Mouse (Mus musculus): ENCODE measurements around the gene 2210016L21Rik.
A peak's percentile ranks its signal among the peaks of the same experiment; 100 is the strongest.

2210016L21Rik gene

DNA sequence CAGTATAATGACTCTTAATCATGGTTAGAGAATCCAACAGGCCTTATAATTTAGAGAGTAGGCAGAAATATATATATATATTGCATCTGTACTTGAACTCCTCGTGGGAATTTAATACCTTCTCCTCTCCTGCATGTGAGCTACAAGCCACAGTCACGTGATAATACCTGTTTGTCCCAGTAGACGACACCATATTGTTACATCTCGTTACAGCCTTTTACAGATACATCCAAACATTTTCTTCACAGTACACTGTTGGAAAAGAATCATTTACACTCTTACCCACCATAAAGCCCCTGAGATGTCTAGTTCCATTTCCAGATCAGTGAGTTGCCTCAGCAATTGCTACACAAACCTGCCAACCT lies 790 bp downstream of the 2210016L21Rik start:
- no peak for DNase-seq (ENCODE audit: low read depth, low spot score)

DNA sequence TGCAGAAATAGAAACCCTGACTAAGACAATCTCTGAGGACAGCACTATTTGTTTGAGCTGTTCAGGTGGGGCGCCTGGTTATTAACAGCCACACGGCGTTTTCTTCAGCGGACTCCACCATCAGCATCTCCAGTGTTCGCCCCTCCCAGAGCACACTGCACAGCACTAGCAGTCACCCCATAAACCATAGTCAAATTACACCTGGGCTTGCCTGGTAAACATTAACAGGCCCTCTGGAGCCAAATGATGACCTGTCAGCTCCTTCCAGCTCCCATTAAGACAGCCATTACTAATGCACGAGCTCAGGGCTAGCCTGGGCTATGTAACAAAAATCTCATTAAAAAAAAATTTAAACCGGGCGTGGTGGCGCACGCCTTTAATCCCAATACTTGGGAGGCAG lies 3.1 kb downstream of the 2210016L21Rik start:
- DNase-seq (ENCODE audit: low read depth, low spot score): no peak

GRCm38 (mm10) chr5:114948891-114949290 lies 6.9 kb downstream of the 2210016L21Rik start:
- DNase-seq (ENCODE audit: low read depth, low spot score): no peak

DNA sequence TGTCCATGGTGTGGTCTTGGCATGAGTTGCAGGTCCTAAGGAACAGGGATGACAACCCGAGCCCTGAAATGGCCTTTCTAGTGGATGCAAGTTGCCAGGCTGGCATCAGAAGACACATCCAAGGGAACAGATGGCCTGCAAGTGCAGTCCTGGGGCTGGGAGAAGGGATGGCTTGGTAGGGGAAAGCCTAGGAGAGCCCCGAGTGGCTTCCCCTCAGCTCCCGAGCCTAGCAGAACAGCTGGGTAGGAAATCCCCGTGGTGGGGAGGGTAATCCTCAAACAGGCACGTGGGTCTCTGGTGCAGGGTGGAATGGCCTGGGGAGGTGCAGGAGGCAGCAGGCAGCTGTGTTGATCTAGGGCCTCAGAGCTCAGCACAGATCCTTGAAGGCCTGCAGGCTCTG lies 7.4 kb downstream of the 2210016L21Rik start:
- DNase-seq (ENCODE audit: low read depth, low spot score): no peak

- no peak for DNase-seq (ENCODE audit: low read depth, low spot score)
These were observed 7.9 kb downstream of the 2210016L21Rik start for GRCm38 (mm10) chr5:114949812-114950211.

DNA sequence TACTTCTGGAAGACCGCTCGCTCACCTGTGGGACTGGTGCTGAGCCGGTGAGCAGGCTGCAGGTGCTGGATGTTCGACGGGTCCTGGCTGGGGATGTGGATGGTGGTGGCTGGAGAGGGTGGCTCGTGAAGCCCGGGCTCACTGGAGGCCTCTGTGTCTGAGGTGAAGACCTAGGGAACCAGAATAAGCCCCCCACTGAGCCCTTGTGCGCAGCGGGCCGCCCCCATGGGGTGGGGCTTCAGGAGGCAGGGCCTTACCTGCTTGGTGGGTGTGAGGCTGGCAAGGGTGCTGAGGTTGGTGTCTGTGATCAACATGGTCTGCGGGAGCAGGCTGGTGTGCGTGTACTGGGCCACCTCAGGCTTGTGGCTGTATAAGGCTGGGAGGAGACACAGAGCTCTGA lies 8.7 kb downstream of the 2210016L21Rik start:
- DNase-seq (ENCODE audit: low read depth, low spot score): no peak

DNA sequence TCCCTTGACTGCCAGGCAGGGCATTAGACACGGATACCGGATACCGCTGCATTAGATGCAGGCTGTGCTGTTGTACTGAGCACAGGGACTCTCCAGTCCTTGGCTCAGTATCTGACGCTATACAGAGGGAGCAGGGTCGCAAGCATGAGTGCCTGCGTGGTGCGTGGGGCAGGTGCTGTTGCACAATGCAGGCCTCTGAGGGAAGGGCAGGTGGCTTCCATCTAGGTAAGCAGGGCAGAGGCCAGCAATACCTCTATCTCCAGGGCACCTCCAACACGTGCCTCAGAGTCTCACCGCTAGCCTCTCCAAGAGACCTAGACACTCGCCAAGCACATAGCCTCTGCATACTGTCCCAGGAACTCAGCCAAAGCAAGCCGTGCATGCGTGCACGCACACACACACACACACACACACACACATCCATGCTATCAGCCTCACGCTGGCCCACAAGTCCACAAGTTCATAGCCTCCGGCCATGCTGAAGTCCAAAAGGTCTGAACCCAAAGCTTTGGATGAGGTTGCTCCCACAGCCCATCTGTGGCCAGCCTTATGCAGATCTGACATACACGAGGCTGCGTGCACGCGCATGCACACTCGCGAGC lies 9.4 kb downstream of the 2210016L21Rik start:
- DNase-seq (ENCODE audit: low read depth, low spot score): no peak

- DNase-seq (ENCODE audit: low read depth, low spot score): no peak
These were observed 11.4 kb downstream of the 2210016L21Rik start for GRCm38 (mm10) chr5:114953326-114953725.

- no peak for DNase-seq (ENCODE audit: low read depth, low spot score)
These were observed 16.1 kb downstream of the 2210016L21Rik start for GRCm38 (mm10) chr5:114958069-114958468.

GRCm38 (mm10) chr5:114961590-114962360 lies 19.8 kb downstream of the 2210016L21Rik start:
- no peak for DNase-seq (ENCODE audit: low read depth, low spot score)

DNA sequence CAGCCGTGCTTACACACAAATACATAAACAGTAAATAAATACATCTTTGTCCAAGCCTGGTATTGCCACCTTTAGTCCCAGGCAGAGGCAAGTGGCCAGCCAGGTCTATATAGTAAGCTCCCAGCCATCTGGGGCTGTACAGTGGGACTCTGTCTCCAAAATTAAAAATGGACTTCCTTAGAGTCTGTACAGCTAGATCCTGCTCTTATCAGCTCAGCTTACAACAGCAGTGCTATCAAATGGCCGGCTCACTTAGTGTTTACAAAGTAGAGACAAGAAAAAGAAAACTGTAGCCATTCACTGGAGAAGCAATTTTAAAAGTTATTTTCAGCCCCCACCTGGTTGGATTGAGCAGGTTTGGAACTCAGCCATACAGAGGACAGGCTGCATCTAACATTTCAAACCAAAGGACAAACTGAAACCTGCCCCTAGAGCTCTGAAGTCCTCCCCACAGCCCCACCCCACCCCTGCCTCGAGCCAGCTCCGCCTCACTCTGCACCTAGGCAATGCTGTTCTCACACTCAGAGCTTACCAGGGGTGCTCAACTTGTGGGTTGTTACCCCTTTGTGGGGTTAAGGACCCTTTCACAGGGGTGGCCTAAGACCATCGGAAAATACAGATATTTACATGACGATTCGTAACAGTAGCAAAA lies 22.5 kb downstream of the 2210016L21Rik start:
- no peak for DNase-seq (ENCODE audit: low read depth, low spot score)

GRCm38 (mm10) chr5:114964967-114965898 lies 23.3 kb downstream of the 2210016L21Rik start:
- DNase-seq (ENCODE audit: low read depth, low spot score): no peak

DNA sequence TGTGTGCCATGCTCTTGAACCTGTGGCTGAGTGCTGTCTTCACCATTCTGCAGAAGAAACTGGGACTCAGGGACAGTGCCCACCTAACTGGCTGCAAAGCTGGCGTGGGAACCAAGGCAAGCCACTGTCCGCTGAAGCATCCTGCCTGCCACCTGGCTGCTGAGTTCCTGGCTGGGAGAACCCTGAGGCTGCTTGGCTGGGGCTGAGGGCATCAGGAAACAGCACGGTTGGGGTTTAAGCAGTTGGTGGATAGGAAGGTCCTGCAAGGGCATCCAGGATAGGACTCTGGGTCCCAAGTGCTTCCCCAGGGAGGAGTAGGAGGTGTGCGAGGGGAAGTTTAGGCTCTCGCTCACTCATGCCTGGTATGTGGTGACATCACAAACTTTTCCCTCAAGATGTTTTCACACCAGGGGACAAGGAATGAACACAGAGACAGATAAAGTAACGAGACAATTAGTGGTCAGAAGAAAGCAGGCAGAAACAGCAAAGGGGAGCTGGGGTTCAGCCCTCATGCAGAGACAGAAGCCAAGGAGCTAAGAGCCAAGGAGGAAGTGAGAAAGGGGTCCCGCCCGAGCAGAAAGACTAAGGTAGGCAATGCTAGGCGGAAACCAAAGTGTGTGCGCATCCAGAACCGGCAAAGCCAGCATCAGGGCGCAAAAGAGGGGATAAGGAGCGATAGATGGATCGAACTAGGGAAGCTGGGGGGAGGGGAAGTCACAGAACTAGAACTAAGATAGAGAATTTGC lies 25.7 kb downstream of the 2210016L21Rik start:
- DNase-seq (ENCODE audit: low read depth, low spot score): peak; percentile 46

- no peak for DNase-seq (ENCODE audit: low read depth, low spot score)
These were observed 26.7 kb downstream of the 2210016L21Rik start for GRCm38 (mm10) chr5:114968651-114969050.

DNA sequence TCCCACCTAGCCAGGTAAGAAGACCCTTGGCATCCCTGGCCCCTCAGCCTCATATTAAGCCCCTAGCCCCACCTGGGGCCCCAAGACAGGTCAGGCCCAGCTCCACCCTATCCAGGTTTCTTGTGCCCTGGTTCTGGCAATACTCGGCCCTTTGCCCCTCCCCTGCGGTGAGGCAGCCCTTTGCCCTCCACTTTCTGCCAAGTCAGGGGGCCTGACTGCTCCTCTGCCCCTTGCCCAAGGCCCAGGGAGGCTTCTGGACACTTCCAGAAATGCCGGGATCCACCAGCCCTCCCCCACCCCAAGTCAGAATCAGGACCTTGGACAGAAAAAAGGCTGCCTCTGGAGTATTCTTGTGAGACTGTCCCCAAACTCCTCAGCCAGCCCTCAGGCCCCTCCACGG lies 27.1 kb downstream of the 2210016L21Rik start:
- DNase-seq (ENCODE audit: low read depth, low spot score): no peak

DNA sequence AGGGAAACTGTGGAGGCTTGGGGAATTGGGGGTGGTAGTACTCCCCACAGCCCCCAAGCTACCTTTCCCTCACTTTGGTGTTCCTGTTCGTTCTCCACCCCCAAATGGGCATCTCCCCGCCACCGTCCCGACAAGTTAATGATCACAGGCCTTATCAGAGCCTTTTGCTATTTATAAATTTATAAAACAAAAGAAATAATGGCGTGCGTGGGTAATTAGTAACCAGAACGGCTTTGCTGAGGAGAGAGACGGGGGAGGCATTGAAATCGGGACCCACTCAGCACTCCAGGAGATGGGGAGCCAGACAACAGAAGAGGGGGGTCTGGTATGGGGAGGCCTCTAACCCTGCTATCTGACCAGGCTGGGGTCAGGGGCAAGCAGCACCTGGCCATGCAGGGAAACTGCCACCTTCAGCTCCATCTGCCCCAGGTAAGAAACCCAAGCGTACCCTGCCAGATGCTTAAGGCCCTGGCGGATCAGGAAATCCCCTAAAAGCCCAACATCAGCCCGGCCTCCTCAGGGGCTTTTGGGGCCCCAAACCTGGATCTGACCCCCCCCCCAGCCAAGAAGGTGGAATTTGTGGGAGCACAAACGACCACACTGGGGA lies 27.8 kb downstream of the 2210016L21Rik start:
- no peak for DNase-seq (ENCODE audit: low read depth, low spot score)

DNA sequence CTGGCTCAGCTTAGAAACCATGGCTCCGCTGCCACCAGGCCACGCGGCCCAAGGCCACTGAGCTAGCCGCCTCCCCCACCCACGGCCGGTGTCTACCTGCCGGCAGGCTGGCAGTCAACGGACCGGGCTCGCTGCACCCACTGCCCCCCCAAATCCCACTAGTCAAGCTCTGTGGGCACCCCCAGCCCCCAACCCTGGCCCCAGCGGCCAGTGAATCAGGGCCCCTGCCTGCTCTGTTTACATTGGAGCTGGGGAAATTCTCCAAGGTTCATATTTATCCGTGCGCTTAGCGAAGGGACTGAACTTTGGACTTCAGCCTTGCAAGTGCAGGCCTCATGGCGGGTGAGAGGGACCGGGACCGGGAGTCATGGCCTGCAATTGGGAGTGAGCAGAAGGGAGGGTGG lies 28.9 kb downstream of the 2210016L21Rik start, which contains the start of gene Hnf1a:
Hnf1a (minus strand) TSS at position 271 of the 404 bp plus-strand sequence.
- no peak for DNase-seq (ENCODE audit: low read depth, low spot score)

DNA sequence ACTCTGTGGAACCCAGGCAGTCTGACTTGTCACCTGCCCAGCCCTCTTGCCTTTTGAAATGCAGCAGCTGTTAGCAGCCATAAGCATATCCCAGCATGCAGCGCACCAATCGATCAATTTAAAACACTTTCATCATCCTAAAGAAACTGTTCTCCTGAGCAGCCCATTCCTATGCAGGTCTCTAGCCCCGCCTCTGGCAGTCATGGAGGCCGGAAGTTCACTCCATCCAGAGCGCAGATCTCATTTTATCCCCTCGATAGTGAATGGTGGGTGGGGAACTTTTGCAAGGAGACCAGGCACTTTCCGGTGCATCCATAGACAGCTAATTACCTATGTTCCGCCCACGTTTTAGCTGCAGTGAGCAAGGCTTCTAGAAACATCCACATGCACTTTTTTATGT lies 30.2 kb downstream of the 2210016L21Rik start:
- DNase-seq (ENCODE audit: low read depth, low spot score): no peak

- no peak for DNase-seq (ENCODE audit: low read depth, low spot score)
These were observed 31.2 kb downstream of the 2210016L21Rik start for GRCm38 (mm10) chr5:114973131-114973530.

GRCm38 (mm10) chr5:114976935-114977334 lies 35.0 kb downstream of the 2210016L21Rik start:
- DNase-seq (ENCODE audit: low read depth, low spot score): no peak

Measured in A20 (cell line).